Mouse (Mus musculus) midbrain, embryonic 11.5 days (tissue): ENCODE data around the gene Cnn1. TPM values are rescaled to one million over a fixed set of nuclear protein-coding genes. Genes with fewer than 3 reads are reported as not detected.
A peak's percentile ranks its signal among the peaks of the same experiment; 100 is the strongest.

Source experiments
- ATAC-seq: fragments of 200-750 bp; cut with Nextera tagmentation; 2 replicates; pipeline ENCODE4 v1.8.0; 2017; ENCODE audit warnings: moderate TSS enrichment, moderate library complexity; ENCODE audit not compliant: low FRiP score
- DNase-seq: peaks from one replicate; pipeline ENCODE4 v3.0.0; 2015; ENCODE audit warnings: low spot score; ENCODE audit errors: missing footprints
- H3K27ac ChIP-seq: fragments of 300-500 bp; sonication (generic); 2 replicates; pipeline ENCODE4 v1.5.1; 2014; ENCODE audit warnings: low read depth, low read length
- H3K27me3 ChIP-seq: fragments of 300-500 bp; sonication (generic); 2 replicates; pipeline ENCODE4 v1.6.1; 2014; ENCODE audit warnings: mild to moderate bottlenecking, low read length, moderate library complexity, mixed read lengths; ENCODE audit not compliant: control insufficient read depth, insufficient read depth
- H3K36me3 ChIP-seq: fragments of 300-500 bp; sonication (generic); 2 replicates; pipeline ENCODE4 v1.6.1; 2014; ENCODE audit warnings: mild to moderate bottlenecking, low read length, moderate library complexity, mixed read lengths; ENCODE audit not compliant: control insufficient read depth, insufficient read depth
- H3K4me1 ChIP-seq: fragments of 300-500 bp; sonication (generic); 2 replicates; pipeline ENCODE4 v1.6.1; 2014; ENCODE audit warnings: low read length; ENCODE audit not compliant: control insufficient read depth, insufficient read depth
- H3K4me2 ChIP-seq: fragments of 300-500 bp; sonication (generic); 2 replicates; pipeline ENCODE4 v1.6.1; 2014; ENCODE audit warnings: mild to moderate bottlenecking, moderate library complexity
- H3K4me3 ChIP-seq: fragments of 300-500 bp; sonication (generic); 2 replicates; pipeline ENCODE4 v1.5.1; 2014; ENCODE audit warnings: low read depth, low read length
- H3K9ac ChIP-seq: fragments of 300-500 bp; sonication (generic); 2 replicates; pipeline ENCODE4 v1.6.1; 2014; ENCODE audit warnings: low read length
- H3K9me3 ChIP-seq: fragments of 300-500 bp; sonication (generic); 2 replicates; pipeline ENCODE4 v1.6.1; 2016; ENCODE audit warnings: low read length; ENCODE audit not compliant: control insufficient read depth
- WGBS: fragments of 180-500 bp; shearing (Covaris S2); extraction: QIAGEN DNeasy Blood & Tissue Kit; methylation state at CpG from one replicate; pipeline ENCODE4 v1.1.7; 2014; 5-methylcytosine and 5-hydroxymethylcytosine counted together
- polyA plus RNA-seq: library from polyadenylated mRNA; unstranded; fragments of >200 nt; fragmentation: Nextera tagmentation; extraction: Ambion mirVana; gene quantifications from 2 replicates; pipeline ENCODE4 v1.2.1, GENCODE M21; 2014

Cnn1 gene
- 1.3 and 1.6 TPM in 2 replicates for polyA plus RNA-seq

- no peak for ATAC-seq
- peak; percentile 57 for DNase-seq
- no peak within 1 kb of the TSS for H3K27ac ChIP-seq
- no peaks in the 10 kb centered on the region for H3K9me3 ChIP-seq
- H3K4me1 ChIP-seq: no peaks in the 10 kb centered on the region
- H3K4me3 ChIP-seq: no peak within 1 kb of the TSS
- no peak within 1 kb of the TSS for H3K9ac ChIP-seq
- peaks cover 21% of the 10 kb centered on the region for H3K27me3 ChIP-seq
- no peak within 1 kb of the TSS for H3K4me2 ChIP-seq
- no peaks in the 10 kb centered on the region for H3K36me3 ChIP-seq
- 11% methylated on average over 14 of the region's 14 CpGs for WGBS
Measured at GRCm38 (mm10) chr9:22098993-22099696, at the start of gene Cnn1. TSS of gene Cnn1 (plus strand) at chr9:22099216.

GRCm38 (mm10) chr9:22049315-22049714, 49.7 kb upstream of the Cnn1 start:
- H3K27ac ChIP-seq: peak overlapping the region; percentile 86
- DNase-seq (no peak), ATAC-seq (no peak)
- H3K4me1 ChIP-seq: peaks cover 31% of the 10 kb centered on the region
- no peaks in the 10 kb centered on the region for H3K9me3 ChIP-seq
- H3K4me3 ChIP-seq: peak overlapping the region; percentile 86
- WGBS: 64% methylated on average over 11 of the region's 11 CpGs
- no peaks in the 10 kb centered on the region for H3K36me3 ChIP-seq
- H3K27me3 ChIP-seq: peaks cover 8% of the 10 kb centered on the region
- H3K4me2 ChIP-seq: peak overlapping the region; percentile 71
- peak overlapping the region; percentile 93 for H3K9ac ChIP-seq

- Histone ChIP-seq H3K4me3 (peak overlapping the region; percentile 86), H3K27me3 (peaks cover 8% of the 10 kb centered on the region), H3K27ac (peak overlapping the region; percentile 86), H3K36me3 (no peaks in the 10 kb centered on the region), H3K9me3 (no peaks in the 10 kb centered on the region), H3K4me2 (peak overlapping the region; percentile 71), H3K9ac (peak overlapping the region; percentile 93), H3K4me1 (peaks cover 35% of the 10 kb centered on the region)
- ATAC-seq (no peak; the same call in 1 of the 2 replicates), DNase-seq (peak; percentile 91)
- 42% methylated on average over 4 of the region's 4 CpGs for WGBS
Measured at GRCm38 (mm10) chr9:22049721-22050270, 49.2 kb upstream of the Cnn1 start.

GRCm38 (mm10) chr9:22050351-22050889, 48.6 kb upstream of the Cnn1 start:
- Histone ChIP-seq H3K4me2 (peak overlapping the region; percentile 71), H3K9ac (peak overlapping the region; percentile 93), H3K4me3 (peak overlapping the region; percentile 86), H3K27me3 (peaks cover 8% of the 10 kb centered on the region), H3K27ac (peak overlapping the region; percentile 86), H3K4me1 (peaks cover 37% of the 10 kb centered on the region), H3K9me3 (no peaks in the 10 kb centered on the region), H3K36me3 (no peaks in the 10 kb centered on the region)
- peak; percentile 78 for ATAC-seq
- peak; percentile 99 for DNase-seq
- WGBS: under 1% methylated on average over 43 of the region's 43 CpGs

- peak overlapping the region; percentile 86 for H3K4me3 ChIP-seq
- DNase-seq (peak; percentile 96), ATAC-seq (peak; percentile 28)
- no peaks in the 10 kb centered on the region for H3K9me3 ChIP-seq
- peaks cover 37% of the 10 kb centered on the region for H3K4me1 ChIP-seq
- no peaks in the 10 kb centered on the region for H3K36me3 ChIP-seq
- H3K9ac ChIP-seq: peak overlapping the region; percentile 93
- peaks cover 8% of the 10 kb centered on the region for H3K27me3 ChIP-seq
- 1% methylated on average over 63 of the region's 67 CpGs for WGBS
- peak overlapping the region; percentile 71 for H3K4me2 ChIP-seq
- H3K27ac ChIP-seq: peak overlapping the region; percentile 86
Measured at GRCm38 (mm10) chr9:22051161-22051957, 47.7 kb upstream of the Cnn1 start.

GRCm38 (mm10) chr9:22051958-22052254, 47.1 kb upstream of the Cnn1 start, which contains the start of gene Elavl3:
TSS of gene Elavl3 (minus strand) at chr9:22052023.
- WGBS: 2% methylated on average over 27 of the region's 28 CpGs
- H3K27ac ChIP-seq: peak within 1 kb of the TSS; percentile 86
- H3K9me3 ChIP-seq: no peaks in the 10 kb centered on the region
- ATAC-seq (peak; percentile 72), DNase-seq (no peak)
- peaks cover 8% of the 10 kb centered on the region for H3K27me3 ChIP-seq
- peak within 1 kb of the TSS; percentile 93 for H3K9ac ChIP-seq
- no peaks in the 10 kb centered on the region; the same call in 1 of the 2 replicates for H3K36me3 ChIP-seq
- peak within 1 kb of the TSS; percentile 86 for H3K4me3 ChIP-seq
- H3K4me1 ChIP-seq: peaks cover 37% of the 10 kb centered on the region
- peak within 1 kb of the TSS; percentile 71 for H3K4me2 ChIP-seq

- Histone ChIP-seq H3K9me3 (no peaks in the 10 kb centered on the region), H3K36me3 (peaks cover 4% of the 10 kb centered on the region), H3K9ac (no peak overlapping the region), H3K4me2 (no peak overlapping the region), H3K27me3 (peaks cover 8% of the 10 kb centered on the region), H3K4me1 (peaks cover 25% of the 10 kb centered on the region), H3K27ac (no peak overlapping the region), H3K4me3 (no peak overlapping the region)
- DNase-seq (peak; percentile 89), ATAC-seq (no peak)
- 34% methylated on average over 7 of the region's 7 CpGs for WGBS
Measured at GRCm38 (mm10) chr9:22053657-22054056, 45.4 kb upstream of the Cnn1 start.

- DNase-seq: peak; percentile 96
- Histone ChIP-seq H3K4me1 (peaks cover 19% of the 10 kb centered on the region), H3K4me3 (peak overlapping the region; percentile 14; the same call in 1 of the 2 replicates), H3K27ac (no peak overlapping the region), H3K36me3 (peaks cover 7% of the 10 kb centered on the region), H3K27me3 (peaks cover 8% of the 10 kb centered on the region), H3K4me2 (peak overlapping the region; percentile 23), H3K9ac (no peak overlapping the region), H3K9me3 (no peaks in the 10 kb centered on the region)
- 3% methylated on average over 32 of the region's 32 CpGs for WGBS
- peak; percentile 22; the same call in 1 of the 2 replicates for ATAC-seq
Measured at GRCm38 (mm10) chr9:22054411-22055076, 44.5 kb upstream of the Cnn1 start.
